10 mouse cellular contexts compared by ENCODE assay signal in the genomic region with DNA sequence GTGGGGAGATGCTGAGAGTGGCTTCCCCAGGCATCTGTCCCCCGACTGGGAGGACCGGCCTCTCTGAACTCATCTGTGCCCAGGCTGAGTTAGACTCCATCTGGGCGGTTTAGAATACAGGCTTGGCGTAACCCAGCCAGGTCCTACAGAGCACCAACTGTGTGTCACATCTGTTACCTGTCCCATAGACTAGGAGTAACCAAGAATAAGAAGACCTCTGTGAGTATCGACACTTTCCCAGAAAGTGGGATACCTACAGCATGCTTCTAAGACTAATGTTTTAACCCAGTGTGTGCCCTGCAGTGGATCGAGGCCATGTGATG.
DNase-seq lines count a peak whose midpoint lies in the region; ATAC-seq lines count a peak whose summit lies in the region.
"Had no signal": no experiment of that assay in that cellular context is flagged by ENCODE, and none has a peak within 500 bp of the region (broad histone marks: within the 10 kb centered on the region; RNA-seq: fewer than 3 reads in every experiment).

No protein-coding gene starts in this region.

- no peaks in the 10 kb centered on the region for H3K9me3 ChIP-seq in intestine, embryonic 15.5 days
- no peaks in the 10 kb centered on the region for H3K9me3 ChIP-seq in intestine, embryonic 16.5 days (ENCODE audit: control insufficient read depth, low read length)
- H3K9me3 ChIP-seq in forebrain, embryonic 11.5 days (ENCODE audit: control insufficient read depth, low read length), result no peaks in the 10 kb centered on the region
- no peaks in the 10 kb centered on the region for H3K9me3 ChIP-seq in hindbrain, embryonic 15.5 days
- H3K9me3 ChIP-seq in neural tube, embryonic 13.5 days, result 0 out of 2 replicates have a peak, but pooled peaks cover 6% of the 10 kb centered on the region

- H3K4me1 ChIP-seq in intestine, embryonic 15.5 days (replicated peaks), result 0 out of 2 replicates have a peak, but pooled peaks cover 2% of the 10 kb centered on the region
- no peaks in the 10 kb centered on the region for H3K4me1 ChIP-seq in intestine, embryonic 16.5 days (ENCODE audit: control insufficient read depth, insufficient read depth, low read length)
- H3K4me1 ChIP-seq in forebrain, embryonic 11.5 days (replicated peaks; ENCODE audit: control insufficient read depth, insufficient read depth, low read length), result peaks cover 11% of the 10 kb centered on the region
- peaks cover 42% of the 10 kb centered on the region for H3K4me1 ChIP-seq in hindbrain, embryonic 15.5 days (replicated peaks)
- H3K4me1 ChIP-seq in neural tube, embryonic 13.5 days (replicated peaks), result peaks cover 50% of the 10 kb centered on the region

- peak overlapping the region; percentile 38 for H3K4me2 ChIP-seq in intestine, embryonic 15.5 days (replicated peaks)
- no peak overlapping the region for H3K4me2 ChIP-seq in intestine, embryonic 16.5 days (ENCODE audit: low read depth, low read length)
- H3K4me2 ChIP-seq in forebrain, embryonic 11.5 days (ENCODE audit: low read depth, low read length, severe bottlenecking), result peak overlapping the region; percentile 46
- H3K4me2 ChIP-seq in hindbrain, embryonic 15.5 days, result peak overlapping the region; percentile 29
- H3K4me2 ChIP-seq in neural tube, embryonic 13.5 days, result peak overlapping the region; percentile 44

- ATAC-seq in intestine, embryonic 15.5 days, result no peak
- no peak for ATAC-seq in intestine, embryonic 16.5 days
- no peak for ATAC-seq in forebrain, embryonic 11.5 days (replicated peaks; ENCODE audit: low FRiP score)
- ATAC-seq in hindbrain, embryonic 15.5 days (ENCODE audit: low FRiP score, low read depth), result 0 out of 2 replicates have a peak, but pooled peaks have one; percentile 4
- no peak; the same call in 1 of the 2 replicates for ATAC-seq in neural tube, embryonic 13.5 days (ENCODE audit: low read depth)
- ATAC-seq: lung, postnatal 0 days had no signal

- no peak overlapping the region for H3K27ac ChIP-seq in intestine, embryonic 15.5 days
- H3K27ac ChIP-seq in intestine, embryonic 16.5 days (ENCODE audit: low read length), result no peak overlapping the region
- 0 out of 2 replicates have a peak overlapping the region, but pooled peaks have one; percentile 6 for H3K27ac ChIP-seq in forebrain, embryonic 11.5 days (ENCODE audit: low read depth, low read length)
- H3K27ac ChIP-seq in hindbrain, embryonic 15.5 days (replicated peaks), result peak overlapping the region; percentile 72
- H3K27ac ChIP-seq in neural tube, embryonic 13.5 days (replicated peaks), result peak overlapping the region; percentile 87

- no peak overlapping the region for H3K4me3 ChIP-seq in intestine, embryonic 15.5 days (replicated peaks)
- no peak overlapping the region for H3K4me3 ChIP-seq in intestine, embryonic 16.5 days (ENCODE audit: low read length)
- H3K4me3 ChIP-seq in forebrain, embryonic 11.5 days (ENCODE audit: low read depth, low read length), result peak overlapping the region; percentile 11; the same call in 1 of the 2 replicates
- H3K4me3 ChIP-seq in hindbrain, embryonic 15.5 days, result no peak overlapping the region
- no peak overlapping the region for H3K4me3 ChIP-seq in neural tube, embryonic 13.5 days

- H3K27me3 ChIP-seq in intestine, embryonic 15.5 days (replicated peaks), result peaks cover 43% of the 10 kb centered on the region
- H3K27me3 ChIP-seq in intestine, embryonic 16.5 days (replicated peaks; ENCODE audit: control insufficient read depth, insufficient read depth, low read length), result peaks cover 26% of the 10 kb centered on the region
- peaks cover 21% of the 10 kb centered on the region for H3K27me3 ChIP-seq in forebrain, embryonic 11.5 days (ENCODE audit: control insufficient read depth, insufficient read depth, low read length)
- peaks cover 3% of the 10 kb centered on the region; the same call in 1 of the 2 replicates for H3K27me3 ChIP-seq in hindbrain, embryonic 15.5 days
- peaks cover 26% of the 10 kb centered on the region for H3K27me3 ChIP-seq in neural tube, embryonic 13.5 days

- WGBS in intestine, embryonic 15.5 days, result 44% methylated on average over 6 of the region's 6 CpGs
- WGBS in intestine, embryonic 16.5 days, result 47% methylated on average over 6 of the region's 6 CpGs
- WGBS in forebrain, embryonic 11.5 days, result 37% methylated on average over 6 of the region's 6 CpGs
- WGBS in hindbrain, embryonic 15.5 days, result 30% methylated on average over 6 of the region's 6 CpGs
- whole genome bisulfite sequencing in neural tube, embryonic 13.5 days, result 32% methylated on average over 6 of the region's 6 CpGs

- no peak for DNase-seq in forebrain, embryonic 11.5 days (ENCODE audit: low spot score)
- no peak for DNase-seq in thymus, postnatal 10 days (ENCODE audit: low spot score in 2 of 2)
- no peak for DNase-seq in layer of hippocampus, postnatal 25 days (ENCODE audit: extremely low spot score in 1 of 2, low spot score in 1 of 2)
- DNase-seq: adrenal gland, adult 8-10 months; kidney, adult 18-20 months had no signal

- no peak overlapping the region for H3K9ac ChIP-seq in intestine, embryonic 15.5 days
- no peak overlapping the region for H3K9ac ChIP-seq in intestine, embryonic 16.5 days (ENCODE audit: low read depth, low read length)
- H3K9ac ChIP-seq in forebrain, embryonic 11.5 days (ENCODE audit: low read length), result peak overlapping the region; percentile 35; the same call in 1 of the 2 replicates
- H3K9ac ChIP-seq in hindbrain, embryonic 15.5 days, result no peak overlapping the region
- peak overlapping the region; percentile 58 for H3K9ac ChIP-seq in neural tube, embryonic 13.5 days

- H3K36me3 ChIP-seq in intestine, embryonic 15.5 days, result no peaks in the 10 kb centered on the region
- H3K36me3 ChIP-seq in intestine, embryonic 16.5 days (ENCODE audit: control insufficient read depth, insufficient read depth, low read length), result no peaks in the 10 kb centered on the region
- H3K36me3 ChIP-seq in forebrain, embryonic 11.5 days (ENCODE audit: control insufficient read depth, insufficient read depth, low read length), result no peaks in the 10 kb centered on the region
- no peaks in the 10 kb centered on the region for H3K36me3 ChIP-seq in hindbrain, embryonic 15.5 days
- H3K36me3 ChIP-seq in neural tube, embryonic 13.5 days, result no peaks in the 10 kb centered on the region

Comparison
In these comparisons a context has a peak if more than half of its experiments do, and no peak if none do; other contexts are left out.
1. H3K27ac ChIP-seq: peak in forebrain, embryonic 11.5 days (single experiment), hindbrain, embryonic 15.5 days (single experiment) and neural tube, embryonic 13.5 days (single experiment); none in intestine, embryonic 15.5 days (single experiment) and intestine, embryonic 16.5 days (single experiment).
2. H3K9ac ChIP-seq: peak in forebrain, embryonic 11.5 days (single experiment) and neural tube, embryonic 13.5 days (single experiment); none in intestine, embryonic 15.5 days (single experiment), intestine, embryonic 16.5 days (single experiment) and hindbrain, embryonic 15.5 days (single experiment).